Comparison of ENCODE assay signal across 13 mouse cellular contexts in genomic region chr12:109947886-109948433, GRCm38 (mm10).
DNase-seq lines count a peak whose midpoint lies in the region; ATAC-seq and TF ChIP-seq lines count a peak whose summit lies in the region.
"Had no signal": no experiment of that assay in that cellular context is flagged by ENCODE, and none has a peak within 500 bp of the region (broad histone marks: within the 10 kb centered on the region; RNA-seq: fewer than 3 reads in every experiment).

No protein-coding gene starts in this region.

- no peaks in the 10 kb centered on the region for H3K36me3 ChIP-seq in forebrain, embryonic 10.5 days (replicated peaks)
- no peaks in the 10 kb centered on the region for H3K36me3 ChIP-seq in forebrain, postnatal 0 days (ENCODE audit: insufficient read depth)
- no peaks in the 10 kb centered on the region for H3K36me3 ChIP-seq in midbrain, embryonic 10.5 days
- H3K36me3 ChIP-seq in midbrain, embryonic 16.5 days (ENCODE audit: control insufficient read depth, insufficient read depth, low read length): no peaks in the 10 kb centered on the region
- H3K36me3 ChIP-seq in forebrain, embryonic 16.5 days (ENCODE audit: control insufficient read depth, insufficient read depth): no peaks in the 10 kb centered on the region
- no peaks in the 10 kb centered on the region for H3K36me3 ChIP-seq in midbrain, embryonic 14.5 days (ENCODE audit: control insufficient read depth, insufficient read depth, low read length)
- H3K36me3 ChIP-seq: heart, embryonic 15.5 days; liver, embryonic 13.5 days had no signal

- peaks cover 69% of the 10 kb centered on the region for H3K4me1 ChIP-seq in forebrain, embryonic 10.5 days
- H3K4me1 ChIP-seq in forebrain, postnatal 0 days (ENCODE audit: insufficient read depth): no peaks in the 10 kb centered on the region
- peaks cover 78% of the 10 kb centered on the region for H3K4me1 ChIP-seq in midbrain, embryonic 10.5 days
- peaks cover 5% of the 10 kb centered on the region; the same call in 1 of the 2 replicates for H3K4me1 ChIP-seq in midbrain, embryonic 16.5 days (ENCODE audit: control insufficient read depth, insufficient read depth, low read length)
- H3K4me1 ChIP-seq in forebrain, embryonic 16.5 days (replicated peaks; ENCODE audit: control insufficient read depth, insufficient read depth, low read length): peaks cover 13% of the 10 kb centered on the region; the same call in 1 of the 2 replicates
- peaks cover 15% of the 10 kb centered on the region for H3K4me1 ChIP-seq in midbrain, embryonic 14.5 days (ENCODE audit: control insufficient read depth, insufficient read depth, low read length)

- no peak overlapping the region for H3K9ac ChIP-seq in forebrain, postnatal 0 days
- no peak overlapping the region for H3K9ac ChIP-seq in midbrain, embryonic 16.5 days (ENCODE audit: low read depth, low read length)
- H3K9ac ChIP-seq in forebrain, embryonic 16.5 days (replicated peaks; ENCODE audit: low read depth, low read length): no peak overlapping the region
- H3K9ac ChIP-seq in midbrain, embryonic 14.5 days (replicated peaks; ENCODE audit: low read length): no peak overlapping the region
- H3K9ac ChIP-seq: heart, embryonic 15.5 days; liver, embryonic 13.5 days had no signal

- DNase-seq in forebrain, embryonic 10.5 days (ENCODE audit: extremely low spot score, low spot score): no peak
- no peak for DNase-seq in forebrain, postnatal 0 days
- DNase-seq in midbrain, embryonic 10.5 days (ENCODE audit: low spot score): no peak
- DNase-seq in midbrain, embryonic 14.5 days: no peak
- DNase-seq in spleen, postnatal 36 days (ENCODE audit: low spot score in 2 of 2): no peak
- DNase-seq in gastrocnemius, adult 8-10 months (ENCODE audit: low spot score in 2 of 2): no peak
- DNase-seq: adrenal gland, postnatal 36 days; kidney, adult 9 months; liver, embryonic 13.5 days; right cerebral cortex, adult 18-20 months had no signal

- H3K27ac ChIP-seq in forebrain, embryonic 10.5 days: peak overlapping the region; percentile 93
- no peak overlapping the region for H3K27ac ChIP-seq in forebrain, postnatal 0 days (ENCODE audit: low read depth, low read length)
- peak overlapping the region; percentile 96 for H3K27ac ChIP-seq in midbrain, embryonic 10.5 days (replicated peaks)
- no peak overlapping the region for H3K27ac ChIP-seq in midbrain, embryonic 16.5 days (ENCODE audit: low read length)
- H3K27ac ChIP-seq in forebrain, embryonic 16.5 days (ENCODE audit: low read length): peak overlapping the region; percentile 60
- peak overlapping the region; percentile 74 for H3K27ac ChIP-seq in midbrain, embryonic 14.5 days (replicated peaks; ENCODE audit: low read depth, low read length)
- H3K27ac ChIP-seq: heart, embryonic 15.5 days; liver, embryonic 13.5 days had no signal

- no peak for ATAC-seq in forebrain, postnatal 0 days
- ATAC-seq in midbrain, embryonic 16.5 days: no peak
- peak; percentile 17; the same call in 1 of the 2 replicates for ATAC-seq in forebrain, embryonic 16.5 days
- no peak for ATAC-seq in midbrain, embryonic 14.5 days (ENCODE audit: low FRiP score, low TSS enrichment)

- no peak overlapping the region for H3K4me3 ChIP-seq in forebrain, embryonic 10.5 days
- no peak overlapping the region for H3K4me3 ChIP-seq in forebrain, postnatal 0 days (ENCODE audit: low read depth, low read length)
- peak overlapping the region; percentile 16; the same call in 1 of the 2 replicates for H3K4me3 ChIP-seq in midbrain, embryonic 10.5 days
- H3K4me3 ChIP-seq in midbrain, embryonic 16.5 days (ENCODE audit: low read depth, low read length): no peak overlapping the region
- H3K4me3 ChIP-seq in forebrain, embryonic 16.5 days (replicated peaks; ENCODE audit: low read length): no peak overlapping the region
- H3K4me3 ChIP-seq in midbrain, embryonic 14.5 days (replicated peaks; ENCODE audit: low read depth, low read length): no peak overlapping the region
- H3K4me3 ChIP-seq: heart, embryonic 15.5 days; liver, embryonic 13.5 days had no signal

- no peak overlapping the region for H3K4me2 ChIP-seq in forebrain, postnatal 0 days (ENCODE audit: low read depth)
- H3K4me2 ChIP-seq in midbrain, embryonic 16.5 days (ENCODE audit: low read length): no peak overlapping the region
- H3K4me2 ChIP-seq in forebrain, embryonic 16.5 days (ENCODE audit: low read length): no peak overlapping the region
- H3K4me2 ChIP-seq in midbrain, embryonic 14.5 days (ENCODE audit: low read length): no peak overlapping the region
- H3K4me2 ChIP-seq: heart, embryonic 15.5 days; liver, embryonic 13.5 days had no signal

- H3K27me3 ChIP-seq in forebrain, embryonic 10.5 days (ENCODE audit: poor library complexity, severe bottlenecking): no peaks in the 10 kb centered on the region; the same call in 1 of the 2 replicates
- H3K27me3 ChIP-seq in forebrain, postnatal 0 days (ENCODE audit: insufficient read depth, low read length): no peaks in the 10 kb centered on the region
- peaks cover 3% of the 10 kb centered on the region; the same call in 1 of the 2 replicates for H3K27me3 ChIP-seq in midbrain, embryonic 10.5 days (ENCODE audit: low read depth, poor library complexity, severe bottlenecking)
- no peaks in the 10 kb centered on the region for H3K27me3 ChIP-seq in midbrain, embryonic 16.5 days (ENCODE audit: control insufficient read depth, insufficient read depth, low read depth, low read length)
- H3K27me3 ChIP-seq in forebrain, embryonic 16.5 days (replicated peaks; ENCODE audit: control insufficient read depth, insufficient read depth, low read length): no peaks in the 10 kb centered on the region
- H3K27me3 ChIP-seq in midbrain, embryonic 14.5 days (ENCODE audit: control insufficient read depth, insufficient read depth, low read length): no peaks in the 10 kb centered on the region
- H3K27me3 ChIP-seq: liver, embryonic 13.5 days had no signal

- TF ChIP-seq CTCF in forebrain, postnatal 0 days (IDR thresholded peaks at IDR 0.05; ENCODE audit: low read depth): no peak

- 13% methylated on average over 7 of the region's 7 CpGs for WGBS in forebrain, embryonic 10.5 days
- WGBS in forebrain, postnatal 0 days: 19% methylated on average over 7 of the region's 7 CpGs
- 12% methylated on average over 7 of the region's 7 CpGs for WGBS in midbrain, embryonic 10.5 days
- WGBS in midbrain, embryonic 16.5 days: 20% methylated on average over 7 of the region's 7 CpGs
- 18% methylated on average over 7 of the region's 7 CpGs for WGBS in forebrain, embryonic 16.5 days
- 11% methylated on average over 7 of the region's 7 CpGs for WGBS in midbrain, embryonic 14.5 days

- H3K9me3 ChIP-seq in forebrain, embryonic 10.5 days: peaks cover 8% of the 10 kb centered on the region; the same call in 1 of the 2 replicates
- H3K9me3 ChIP-seq in forebrain, postnatal 0 days (ENCODE audit: low read length): no peaks in the 10 kb centered on the region
- peaks cover 7% of the 10 kb centered on the region; the same call in 1 of the 2 replicates for H3K9me3 ChIP-seq in midbrain, embryonic 10.5 days (replicated peaks)
- no peaks in the 10 kb centered on the region for H3K9me3 ChIP-seq in midbrain, embryonic 16.5 days (replicated peaks; ENCODE audit: control insufficient read depth, low read length, poor library complexity, severe bottlenecking)
- peaks cover 7% of the 10 kb centered on the region; the same call in 1 of the 2 replicates for H3K9me3 ChIP-seq in forebrain, embryonic 16.5 days (ENCODE audit: control insufficient read depth, low read length)
- H3K9me3 ChIP-seq in midbrain, embryonic 14.5 days (ENCODE audit: control insufficient read depth, low read length): no peaks in the 10 kb centered on the region
- H3K9me3 ChIP-seq: heart, embryonic 15.5 days; liver, embryonic 13.5 days had no signal

Comparison
In these comparisons a context has a peak if more than half of its experiments do, and no peak if none do; other contexts are left out.
1. H3K27ac ChIP-seq: peak in forebrain, embryonic 10.5 days (single experiment), midbrain, embryonic 10.5 days (single experiment), forebrain, embryonic 16.5 days (single experiment) and midbrain, embryonic 14.5 days (single experiment); none in forebrain, postnatal 0 days (single experiment) and midbrain, embryonic 16.5 days (single experiment).